8 mouse cellular contexts compared by ENCODE assay signal in the genomic region with DNA sequence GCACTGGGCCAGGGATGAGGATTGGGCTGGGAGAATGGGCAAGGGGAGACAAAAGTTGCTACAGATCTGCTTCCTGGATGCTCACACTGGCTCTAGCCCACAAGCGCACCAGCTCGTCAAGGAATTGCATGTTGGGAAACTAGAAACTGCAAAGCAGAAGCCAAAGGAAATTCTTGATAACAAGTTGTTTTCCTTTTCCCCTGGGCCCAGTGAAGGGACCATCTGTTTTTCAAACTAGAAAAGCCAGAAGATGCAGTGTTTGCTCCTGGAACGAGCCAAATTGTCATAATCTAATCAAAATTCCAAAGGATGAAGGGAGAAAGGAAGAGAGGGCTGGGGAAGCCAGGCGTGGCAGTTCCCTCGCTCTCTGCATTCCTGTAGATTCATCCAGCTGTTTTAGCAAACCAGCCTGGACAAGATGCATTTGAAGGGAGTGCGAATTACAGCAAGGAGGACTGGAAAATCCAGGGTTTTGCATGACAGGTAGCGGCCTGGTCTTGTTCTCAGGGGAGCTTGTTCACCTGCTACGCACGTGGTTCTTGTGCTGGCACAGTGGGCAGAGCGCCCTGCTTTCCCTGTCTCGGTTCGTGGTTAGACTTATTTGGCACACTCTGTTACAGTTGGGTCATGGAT.
DNase-seq lines count a peak whose midpoint lies in the region; ATAC-seq and TF ChIP-seq lines count a peak whose summit lies in the region.

No protein-coding gene starts in this region.

- TF ChIP-seq CTCF in layer of hippocampus, adult 2 months (conservative IDR thresholded peaks at IDR 0.05) = no peak

- ATAC-seq in embryonic facial prominence, embryonic 11.5 days (replicated peaks; ENCODE audit: insufficient number of reproducible peaks, low FRiP score, low TSS enrichment, low read depth) = no peak
- ATAC-seq in heart, embryonic 15.5 days (replicated peaks; ENCODE audit: insufficient number of reproducible peaks, insufficient read depth, low FRiP score, low read depth) = no peak
- ATAC-seq in limb, embryonic 15.5 days (ENCODE audit: insufficient number of reproducible peaks, low FRiP score, low TSS enrichment, low read depth) = peak; percentile 65; the same call in 1 of the 2 replicates
- no peak for ATAC-seq in liver, embryonic 11.5 days (replicated peaks; ENCODE audit: low FRiP score)

- no peaks in the 10 kb centered on the region for H3K9me3 ChIP-seq in embryonic facial prominence, embryonic 11.5 days (replicated peaks; ENCODE audit: control insufficient read depth, low read length)
- no peaks in the 10 kb centered on the region for H3K9me3 ChIP-seq in heart, embryonic 15.5 days (replicated peaks)
- no peaks in the 10 kb centered on the region for H3K9me3 ChIP-seq in limb, embryonic 15.5 days
- H3K9me3 ChIP-seq in liver, embryonic 11.5 days (ENCODE audit: control insufficient read depth, low read length) = no peaks in the 10 kb centered on the region

- no peak overlapping the region for H3K9ac ChIP-seq in embryonic facial prominence, embryonic 11.5 days (replicated peaks; ENCODE audit: low read length)
- no peak overlapping the region for H3K9ac ChIP-seq in heart, embryonic 15.5 days
- no peak overlapping the region for H3K9ac ChIP-seq in limb, embryonic 15.5 days
- H3K9ac ChIP-seq in liver, embryonic 11.5 days (ENCODE audit: low read depth, low read length) = no peak overlapping the region

- peak overlapping the region; percentile 58 for H3K27ac ChIP-seq in layer of hippocampus, adult 2 months
- H3K27ac ChIP-seq in embryonic facial prominence, embryonic 11.5 days (replicated peaks; ENCODE audit: low read depth, low read length) = no peak overlapping the region
- H3K27ac ChIP-seq in heart, embryonic 15.5 days = peak overlapping the region; percentile 43
- peak overlapping the region; percentile 82 for H3K27ac ChIP-seq in limb, embryonic 15.5 days
- H3K27ac ChIP-seq in liver, embryonic 11.5 days (ENCODE audit: low read depth, low read length) = no peak overlapping the region

- H3K4me2 ChIP-seq in embryonic facial prominence, embryonic 11.5 days (ENCODE audit: low read depth, low read length) = no peak overlapping the region
- 0 out of 2 replicates have a peak overlapping the region, but pooled peaks have one; percentile 1 for H3K4me2 ChIP-seq in heart, embryonic 15.5 days
- peak overlapping the region; percentile 21 for H3K4me2 ChIP-seq in limb, embryonic 15.5 days
- H3K4me2 ChIP-seq in liver, embryonic 11.5 days = no peak overlapping the region

- DNase-seq in layer of hippocampus, adult 2 months (ENCODE audit: low spot score in 2 of 2) = peak; percentile 26 to 40
- DNase-seq in layer of hippocampus, adult 18-20 months (ENCODE audit: low spot score in 2 of 2) = no peak
- DNase-seq in embryonic facial prominence, embryonic 11.5 days (ENCODE audit: low spot score) = peak; percentile 41
- DNase-seq in thymus, postnatal 10 days (ENCODE audit: low spot score in 2 of 2) = no peak
- no peak for DNase-seq in thymus, postnatal 0 days (ENCODE audit: low spot score)
- DNase-seq in liver, embryonic 11.5 days (ENCODE audit: low spot score) = no peak

- 54% methylated on average over 12 of the region's 12 CpGs for WGBS in embryonic facial prominence, embryonic 11.5 days
- WGBS in heart, embryonic 15.5 days = 56% methylated on average over 12 of the region's 12 CpGs
- 23% methylated on average over 12 of the region's 12 CpGs for WGBS in limb, embryonic 15.5 days
- 69% methylated on average over 12 of the region's 12 CpGs for WGBS in liver, embryonic 11.5 days

- H3K4me3 ChIP-seq in layer of hippocampus, adult 2 months = no peak overlapping the region
- no peak overlapping the region for H3K4me3 ChIP-seq in embryonic facial prominence, embryonic 11.5 days (ENCODE audit: low read depth, low read length)
- no peak overlapping the region for H3K4me3 ChIP-seq in heart, embryonic 15.5 days
- no peak overlapping the region for H3K4me3 ChIP-seq in limb, embryonic 15.5 days
- H3K4me3 ChIP-seq in liver, embryonic 11.5 days (ENCODE audit: low read depth, low read length) = no peak overlapping the region

- no peaks in the 10 kb centered on the region for H3K36me3 ChIP-seq in embryonic facial prominence, embryonic 11.5 days (replicated peaks; ENCODE audit: control insufficient read depth, insufficient read depth, low read depth, low read length)
- H3K36me3 ChIP-seq in heart, embryonic 15.5 days = no peaks in the 10 kb centered on the region
- H3K36me3 ChIP-seq in limb, embryonic 15.5 days = no peaks in the 10 kb centered on the region
- H3K36me3 ChIP-seq in liver, embryonic 11.5 days (ENCODE audit: control insufficient read depth, insufficient read depth, low read length) = no peaks in the 10 kb centered on the region

- H3K4me1 ChIP-seq in embryonic facial prominence, embryonic 11.5 days (ENCODE audit: control insufficient read depth, insufficient read depth, low read length) = peaks cover 7% of the 10 kb centered on the region; the same call in 1 of the 2 replicates
- peaks cover 27% of the 10 kb centered on the region for H3K4me1 ChIP-seq in heart, embryonic 15.5 days (replicated peaks)
- H3K4me1 ChIP-seq in limb, embryonic 15.5 days = peaks cover 21% of the 10 kb centered on the region
- peaks cover 8% of the 10 kb centered on the region for H3K4me1 ChIP-seq in liver, embryonic 11.5 days (replicated peaks; ENCODE audit: control insufficient read depth, insufficient read depth, low read length)

- H3K27me3 ChIP-seq in embryonic facial prominence, embryonic 11.5 days (ENCODE audit: control insufficient read depth, insufficient read depth, low read length) = no peaks in the 10 kb centered on the region
- no peaks in the 10 kb centered on the region for H3K27me3 ChIP-seq in heart, embryonic 15.5 days
- no peaks in the 10 kb centered on the region for H3K27me3 ChIP-seq in limb, embryonic 15.5 days
- no peaks in the 10 kb centered on the region for H3K27me3 ChIP-seq in liver, embryonic 11.5 days (replicated peaks; ENCODE audit: control insufficient read depth, insufficient read depth, low read length)

Comparison
In these comparisons a context has a peak if more than half of its experiments do, and no peak if none do; other contexts are left out.
1. DNase-seq: peak in layer of hippocampus, adult 2 months (2 of 2) and embryonic facial prominence, embryonic 11.5 days (single experiment); none in layer of hippocampus, adult 18-20 months (0 of 2), thymus, postnatal 10 days (0 of 2), thymus, postnatal 0 days (single experiment) and liver, embryonic 11.5 days (single experiment).
2. H3K27ac ChIP-seq: peak in layer of hippocampus, adult 2 months (single experiment), heart, embryonic 15.5 days (single experiment) and limb, embryonic 15.5 days (single experiment); none in embryonic facial prominence, embryonic 11.5 days (single experiment) and liver, embryonic 11.5 days (single experiment).
3. H3K4me2 ChIP-seq: peak in heart, embryonic 15.5 days (single experiment) and limb, embryonic 15.5 days (single experiment); none in embryonic facial prominence, embryonic 11.5 days (single experiment) and liver, embryonic 11.5 days (single experiment).